Mouse (Mus musculus): Measurements from ENCODE around the gene Snhg11.
"Not testable (repeated sequence)": the region's sequence is repeated elsewhere in the genome, so short reads cannot be mapped to it uniquely, and the experiment has no call there.

- TF ChIP-seq CTCF (IDR thresholded peaks at IDR 0.05; ENCODE audit: extremely low read depth, insufficient read depth, insufficient read length, insufficient replicate concordance); POLR2A (IDR thresholded peaks at IDR 0.05; ENCODE audit: low read depth, low read length): not testable (repeated sequence)
These were observed 21.7 kb downstream of the Snhg11 start for GRCm38 (mm10) chr2:158397140-158397539.
